Mouse (Mus musculus): ENCODE results near the gene Ptx3. TPM values are rescaled to one million over a fixed set of nuclear protein-coding genes. Genes with fewer than 3 reads are reported as not detected.

The Ptx3 gene
- polyA plus RNA-seq, 1 experiment from 2014 or later: 29.7 TPM

DNA sequence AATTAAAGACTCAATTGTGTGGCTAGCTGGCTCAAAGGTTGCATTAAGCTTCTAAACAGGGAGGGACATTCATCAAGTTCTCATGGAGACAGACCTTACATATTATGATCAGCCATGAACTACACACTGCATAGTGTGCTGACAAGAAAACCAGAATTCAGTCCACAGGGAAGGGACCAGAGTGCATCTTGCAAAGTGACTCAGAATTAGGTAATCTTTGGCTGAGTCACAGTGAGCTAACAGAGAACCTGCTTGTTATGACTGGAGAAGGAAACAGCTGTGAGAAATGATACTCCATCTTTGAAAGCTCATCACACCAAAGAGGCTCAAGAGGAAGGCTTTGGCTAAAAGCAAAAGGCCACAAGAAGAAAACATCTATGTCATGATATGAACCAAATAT, 20.8 kb downstream of the Ptx3 start:
- Histone ChIP-seq H3K4me1 (no peaks in the 10 kb centered on the region), H3K27me3 (no peaks in the 10 kb centered on the region), H3K4me3 (no peak overlapping the region), H3K9ac (replicated peaks) (no peak overlapping the region), H3K4me2 (replicated peaks) (no peak overlapping the region), H3K9me3 (no peaks in the 10 kb centered on the region), H3K27ac (replicated peaks) (no peak overlapping the region), H3K36me3 (no peaks in the 10 kb centered on the region)
- no peak for ATAC-seq (ENCODE audit: low FRiP score, low read depth)

- H3K27ac ChIP-seq (replicated peaks): no peak overlapping the region
- H3K9ac ChIP-seq (replicated peaks): no peak overlapping the region
- H3K4me1 ChIP-seq: no peaks in the 10 kb centered on the region
- H3K9me3 ChIP-seq: no peaks in the 10 kb centered on the region
- no peak overlapping the region for H3K4me2 ChIP-seq (replicated peaks)
- no peaks in the 10 kb centered on the region for H3K27me3 ChIP-seq
- H3K4me3 ChIP-seq: no peak overlapping the region
- H3K36me3 ChIP-seq: no peaks in the 10 kb centered on the region
- ATAC-seq (ENCODE audit: low FRiP score, low read depth): no peak
- 83% methylated on average over 7 of the region's 7 CpGs for WGBS
Observed at GRCm38 (mm10) chr3:66251842-66252241, 32.1 kb downstream of the Ptx3 start.

DNA sequence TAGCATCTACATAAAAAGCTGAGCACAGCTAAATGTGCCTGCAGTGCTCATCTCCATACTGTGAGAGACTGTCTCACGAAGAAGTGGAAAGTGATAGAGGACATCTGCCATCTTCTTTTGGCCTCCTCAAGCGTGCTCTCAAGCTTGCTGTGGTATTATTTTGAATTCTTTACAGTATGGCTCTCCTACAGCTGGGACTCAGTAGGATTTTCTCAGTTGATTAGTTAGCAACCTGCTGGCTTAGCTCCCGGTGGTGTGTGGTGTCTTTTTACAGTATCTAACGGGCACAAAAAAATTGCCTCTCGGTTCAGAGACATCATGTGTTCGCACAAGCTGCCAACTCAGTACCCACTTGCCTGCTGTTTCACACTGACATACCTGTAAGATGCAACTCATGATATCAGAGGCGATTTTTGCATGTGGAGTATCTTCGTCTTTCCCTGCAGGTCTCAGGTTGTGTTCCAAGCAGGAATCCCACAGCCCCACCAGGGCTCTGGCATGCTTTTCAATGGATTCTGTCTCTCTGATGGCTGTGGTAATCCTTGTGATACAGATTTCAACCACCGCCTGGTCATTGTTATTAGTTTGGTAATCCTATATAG, 34.9 kb downstream of the Ptx3 start:
- Histone ChIP-seq H3K27me3 (no peaks in the 10 kb centered on the region), H3K4me1 (no peaks in the 10 kb centered on the region), H3K27ac (replicated peaks) (no peak overlapping the region), H3K4me3 (no peak overlapping the region), H3K4me2 (replicated peaks) (no peak overlapping the region), H3K36me3 (no peaks in the 10 kb centered on the region), H3K9ac (replicated peaks) (no peak overlapping the region), H3K9me3 (no peaks in the 10 kb centered on the region)
- no peak for ATAC-seq (ENCODE audit: low FRiP score, low read depth)
- WGBS: 83% methylated on average over 9 of the region's 9 CpGs

- Histone ChIP-seq H3K36me3 (no peaks in the 10 kb centered on the region), H3K4me1 (no peaks in the 10 kb centered on the region), H3K9ac (replicated peaks) (no peak overlapping the region), H3K9me3 (no peaks in the 10 kb centered on the region), H3K4me3 (no peak overlapping the region), H3K27me3 (no peaks in the 10 kb centered on the region), H3K4me2 (replicated peaks) (no peak overlapping the region), H3K27ac (replicated peaks) (no peak overlapping the region)
- WGBS: 39% methylated on average over 5 of the region's 5 CpGs
- no peak for ATAC-seq (ENCODE audit: low FRiP score, low read depth)
Observed at GRCm38 (mm10) chr3:66262319-66262718, 42.6 kb downstream of the Ptx3 start.

GRCm38 (mm10) chr3:66263270-66263669, 43.6 kb downstream of the Ptx3 start:
- H3K4me2 ChIP-seq (replicated peaks): no peak overlapping the region
- no peak for ATAC-seq (ENCODE audit: low FRiP score, low read depth)
- H3K4me1 ChIP-seq: no peaks in the 10 kb centered on the region
- no peaks in the 10 kb centered on the region for H3K27me3 ChIP-seq
- no peaks in the 10 kb centered on the region for H3K36me3 ChIP-seq
- H3K9ac ChIP-seq (replicated peaks): no peak overlapping the region
- 79% methylated on average over 4 of the region's 4 CpGs for WGBS
- H3K9me3 ChIP-seq: no peaks in the 10 kb centered on the region
- H3K4me3 ChIP-seq: no peak overlapping the region
- no peak overlapping the region for H3K27ac ChIP-seq (replicated peaks)

Other genes starting within 250 kb of the Ptx3 start
- gene Veph1, start 76.9 kb downstream of the Ptx3 start, polyA plus RNA-seq (2016; fragmentation: Nextera tagmentation; extraction: Ambion mirVana): 18.1 and 18.7 TPM in 2 replicates